Mouse (Mus musculus) midbrain, postnatal 0 days (tissue): ENCODE measurements around the gene Zic1. TPM values are rescaled to one million over a fixed set of nuclear protein-coding genes. Genes with fewer than 3 reads are reported as not detected.

ENCODE experiments used
- ATAC-seq: fragments of 200-750 bp; cut with Nextera tagmentation; 2 replicates; pipeline ENCODE4 v1.8.0; 2017; ENCODE audit warnings: moderate number of reproducible peaks, mild to moderate bottlenecking, moderate TSS enrichment, moderate library complexity; ENCODE audit not compliant: low FRiP score
- DNase-seq: peaks from one replicate; pipeline ENCODE4 v3.0.0-alpha.2; 2015; ENCODE audit warnings: low spot score
- H3K27ac ChIP-seq: fragments of 300-500 bp; sonication (generic); 2 replicates; pipeline ENCODE4 v1.5.1; 2014; ENCODE audit warnings: low read depth, mild to moderate bottlenecking, low read length, mixed read lengths
- H3K27me3 ChIP-seq: fragments of 300-500 bp; sonication (generic); 2 replicates; pipeline ENCODE4 v1.6.1; 2014; ENCODE audit warnings: low read length, control low read depth, mixed read lengths; ENCODE audit not compliant: insufficient read depth
- H3K36me3 ChIP-seq: fragments of 300-500 bp; sonication (generic); 2 replicates; pipeline ENCODE4 v1.6.1; 2014; ENCODE audit warnings: low read length, control low read depth, mixed read lengths; ENCODE audit not compliant: insufficient read depth
- H3K4me1 ChIP-seq: fragments of 300-500 bp; sonication (generic); 2 replicates; pipeline ENCODE4 v1.6.1; 2014; ENCODE audit warnings: mild to moderate bottlenecking, control low read depth, antibody characterized with exemption, low read length, mixed read lengths; ENCODE audit not compliant: insufficient read depth
- H3K4me2 ChIP-seq: fragments of 300-500 bp; sonication (generic); 2 replicates; pipeline ENCODE4 v1.6.1; 2014; ENCODE audit warnings: low read depth, mild to moderate bottlenecking, low read length, mixed read lengths; ENCODE audit not compliant: poor library complexity, severe bottlenecking
- H3K4me3 ChIP-seq: fragments of 300-500 bp; sonication (generic); 2 replicates; pipeline ENCODE4 v1.5.1; 2014; ENCODE audit warnings: low read depth, mild to moderate bottlenecking, low read length, moderate library complexity
- H3K9ac ChIP-seq: fragments of 300-500 bp; sonication (generic); replicated peaks from 2 replicates; pipeline ENCODE4 v1.6.1; 2014; ENCODE audit warnings: mild to moderate bottlenecking, low read length, moderate library complexity, mixed read lengths; ENCODE audit not compliant: poor library complexity, severe bottlenecking
- H3K9me3 ChIP-seq: fragments of 300-500 bp; sonication (generic); 2 replicates; pipeline ENCODE4 v1.6.1; 2016; ENCODE audit warnings: low read length, control low read depth
- CTCF ChIP-seq: IDR thresholded peaks from 2 replicates; pipeline ENCODE4 v1.5.1; 2016; ENCODE audit warnings: antibody characterized with exemption, mild to moderate bottlenecking
- WGBS: fragments of 180-500 bp; shearing (Covaris S2); extraction: QIAGEN DNeasy Blood & Tissue Kit; methylation state at CpG from one replicate; pipeline ENCODE4 v1.1.7; 2014; 5-methylcytosine and 5-hydroxymethylcytosine counted together
- polyA plus RNA-seq: library from polyadenylated mRNA; unstranded; fragments of >200 nt; fragmentation: Nextera tagmentation; extraction: Ambion mirVana; gene quantifications from 2 replicates; pipeline ENCODE4 v1.2.1, GENCODE M21; 2015
- total RNA-seq: library from RNA; depleted of rRNA; stranded (reverse); fragments of >200 nt; gene quantifications from 2 replicates; pipeline ENCODE4 v1.2.3, GENCODE M21; 2014

The Zic1 gene
- total and polyA plus RNA-seq, 2 experiments from 2014 or later: 8.2 to 146 TPM

DNA sequence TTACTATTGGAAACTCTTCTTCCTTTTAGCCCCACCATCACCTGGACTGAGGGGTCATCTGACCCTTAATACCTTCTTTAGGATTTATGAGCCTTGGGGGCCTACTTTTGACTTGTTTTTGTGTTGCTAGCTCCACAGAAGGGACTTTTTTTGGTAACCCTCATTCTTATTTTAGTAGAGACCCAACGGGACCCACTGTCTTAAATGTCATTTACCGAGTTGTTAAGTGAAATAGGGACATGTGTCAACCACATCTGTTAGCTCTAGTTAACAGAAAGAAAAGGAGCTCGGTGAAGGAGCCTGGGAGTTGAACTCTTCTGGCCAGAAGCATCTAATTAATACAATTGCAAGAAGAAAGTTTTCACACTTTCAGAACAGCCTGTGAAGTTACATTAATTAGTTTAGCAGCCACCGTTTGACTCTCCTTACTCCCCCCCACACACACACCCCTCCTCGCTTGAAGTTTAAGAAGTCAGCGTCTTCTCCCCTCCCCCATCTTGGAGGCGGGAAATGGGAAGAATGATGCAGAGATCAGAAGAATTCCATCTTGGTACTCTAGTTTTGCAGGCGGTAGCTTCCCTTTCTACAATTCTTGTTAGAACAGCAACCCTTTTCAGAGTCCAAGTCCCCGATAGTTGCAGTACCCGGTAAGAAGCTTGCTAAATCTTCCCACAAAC is 14.3 kb upstream of the Zic1 start:
- H3K27me3 ChIP-seq: peaks cover 58% of the 10 kb centered on the region
- DNase-seq: no peak
- 10% methylated on average over 10 of the region's 10 CpGs for WGBS

DNA sequence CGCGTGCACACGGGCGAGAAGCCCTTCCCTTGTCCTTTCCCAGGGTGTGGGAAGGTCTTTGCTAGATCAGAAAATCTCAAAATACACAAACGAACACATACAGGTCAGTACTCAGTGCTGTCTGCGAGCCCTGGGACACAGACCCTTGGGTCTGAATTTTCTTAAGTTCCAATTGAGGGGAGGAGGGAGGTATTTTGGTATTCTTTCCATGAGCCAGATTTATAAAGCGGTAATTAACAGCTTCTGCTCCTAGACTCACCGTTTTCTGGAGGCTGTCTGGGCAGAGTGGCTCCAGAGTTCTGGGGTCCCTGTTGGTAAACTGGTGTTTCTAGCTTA is 13.7 kb upstream of the Zic1 start:
- ATAC-seq (no peak), DNase-seq (no peak)
- 8% methylated on average over 8 of the region's 8 CpGs for WGBS
- Histone ChIP-seq H3K9me3 (no peaks in the 10 kb centered on the region), H3K4me2 (peak overlapping the region; percentile 40), H3K27ac (peak overlapping the region; percentile 69), H3K4me1 (no peaks in the 10 kb centered on the region), H3K9ac (peak overlapping the region; percentile 15; the same call in 1 of the 2 replicates), H3K27me3 (peaks cover 56% of the 10 kb centered on the region), H3K36me3 (no peaks in the 10 kb centered on the region), H3K4me3 (peak overlapping the region; percentile 19)
- TF ChIP-seq CTCF: no peak

More for the DNA sequence above, 14.3 kb upstream of the Zic1 start:
- ATAC-seq: no peak
- no peaks in the 10 kb centered on the region for H3K9me3 ChIP-seq
- no peaks in the 10 kb centered on the region for H3K4me1 ChIP-seq
- peak overlapping the region; percentile 40 for H3K4me2 ChIP-seq
- H3K36me3 ChIP-seq: no peaks in the 10 kb centered on the region
- no peak overlapping the region; the same call in 1 of the 2 replicates for H3K4me3 ChIP-seq
- 0 out of 2 replicates have a peak overlapping the region, but pooled peaks have one; percentile 5 for H3K9ac ChIP-seq
- H3K27ac ChIP-seq: peak overlapping the region; percentile 69
- TF ChIP-seq CTCF: no peak

DNA sequence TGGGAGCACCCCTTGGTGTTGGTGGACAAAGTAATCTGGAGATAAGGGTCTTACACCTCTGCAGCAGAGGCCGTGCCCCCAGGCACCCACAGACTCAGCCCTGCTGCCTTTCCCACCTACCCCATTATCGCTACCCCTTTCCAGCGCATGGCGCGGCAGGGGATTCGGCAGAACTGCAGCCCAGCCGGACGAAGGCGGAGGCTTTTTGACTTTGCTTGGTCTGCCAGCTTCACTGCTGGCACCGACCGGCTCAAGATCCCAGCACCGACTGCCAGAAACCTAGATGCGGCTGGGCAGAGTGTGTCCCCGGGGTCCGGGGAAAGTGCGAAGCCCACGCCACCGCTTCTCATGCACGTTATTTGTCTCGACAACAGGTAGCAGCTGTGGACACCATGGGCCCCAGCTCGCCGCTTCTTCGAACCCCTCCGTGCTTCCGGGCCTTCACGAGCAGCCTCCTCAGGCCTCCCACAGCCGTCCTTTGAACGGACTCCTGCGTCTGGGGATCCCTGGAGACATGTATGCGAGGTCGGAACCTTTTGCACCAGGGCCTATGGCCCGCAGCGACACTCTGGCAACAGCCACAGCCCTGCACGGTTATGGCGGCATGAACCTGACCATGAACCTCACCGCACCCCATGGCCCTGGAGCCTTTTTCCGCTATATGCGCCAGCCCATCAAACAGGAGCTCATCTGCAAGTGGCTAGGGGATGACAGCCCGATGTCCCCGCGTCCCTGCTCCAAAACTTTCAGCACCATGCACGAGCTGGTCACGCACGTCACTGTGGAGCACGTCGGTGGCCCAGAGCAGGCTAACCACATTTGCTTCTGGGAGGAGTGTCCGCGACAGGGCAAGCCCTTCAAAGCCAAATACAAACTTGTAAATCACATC is 13.0 kb upstream of the Zic1 start:
- DNase-seq: peak; percentile 77

DNA sequence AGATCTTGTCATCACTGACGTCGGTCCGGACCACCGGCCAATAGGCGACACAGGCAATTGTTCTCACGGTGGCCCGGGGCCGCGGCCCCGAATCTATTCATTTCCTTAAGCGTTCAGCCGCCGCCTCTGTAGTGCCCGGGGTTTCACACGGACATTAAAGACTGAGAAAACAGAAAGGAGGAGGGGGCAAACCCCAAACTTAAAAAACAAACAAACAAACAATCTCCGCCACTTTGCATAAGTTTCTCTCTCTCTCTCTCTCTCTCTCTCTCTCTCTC is 12.2 kb upstream of the Zic1 start:
- Histone ChIP-seq H3K9ac (no peak overlapping the region), H3K4me1 (no peaks in the 10 kb centered on the region), H3K27ac (peak overlapping the region; percentile 69; the same call in 1 of the 2 replicates), H3K36me3 (no peaks in the 10 kb centered on the region), H3K4me3 (no peak overlapping the region), H3K27me3 (peaks cover 57% of the 10 kb centered on the region), H3K9me3 (no peaks in the 10 kb centered on the region), H3K4me2 (peak overlapping the region; percentile 40)
- peak; percentile 91 for DNase-seq
- ATAC-seq: no peak
- 3% methylated on average over 16 of the region's 16 CpGs for WGBS
- TF ChIP-seq CTCF: no peak

More for the DNA sequence above, 13.0 kb upstream of the Zic1 start:
- no peaks in the 10 kb centered on the region for H3K36me3 ChIP-seq
- H3K27ac ChIP-seq: peak overlapping the region; percentile 69
- H3K4me1 ChIP-seq: no peaks in the 10 kb centered on the region
- H3K9me3 ChIP-seq: no peaks in the 10 kb centered on the region
- H3K4me3 ChIP-seq: peak overlapping the region; percentile 19
- H3K9ac ChIP-seq: peak overlapping the region; percentile 33
- H3K27me3 ChIP-seq: peaks cover 57% of the 10 kb centered on the region
- peak overlapping the region; percentile 40 for H3K4me2 ChIP-seq
- no peak for TF ChIP-seq CTCF
- WGBS: 3% methylated on average over 47 of the region's 48 CpGs
- ATAC-seq: peak; percentile 21; the same call in 1 of the 2 replicates

DNA sequence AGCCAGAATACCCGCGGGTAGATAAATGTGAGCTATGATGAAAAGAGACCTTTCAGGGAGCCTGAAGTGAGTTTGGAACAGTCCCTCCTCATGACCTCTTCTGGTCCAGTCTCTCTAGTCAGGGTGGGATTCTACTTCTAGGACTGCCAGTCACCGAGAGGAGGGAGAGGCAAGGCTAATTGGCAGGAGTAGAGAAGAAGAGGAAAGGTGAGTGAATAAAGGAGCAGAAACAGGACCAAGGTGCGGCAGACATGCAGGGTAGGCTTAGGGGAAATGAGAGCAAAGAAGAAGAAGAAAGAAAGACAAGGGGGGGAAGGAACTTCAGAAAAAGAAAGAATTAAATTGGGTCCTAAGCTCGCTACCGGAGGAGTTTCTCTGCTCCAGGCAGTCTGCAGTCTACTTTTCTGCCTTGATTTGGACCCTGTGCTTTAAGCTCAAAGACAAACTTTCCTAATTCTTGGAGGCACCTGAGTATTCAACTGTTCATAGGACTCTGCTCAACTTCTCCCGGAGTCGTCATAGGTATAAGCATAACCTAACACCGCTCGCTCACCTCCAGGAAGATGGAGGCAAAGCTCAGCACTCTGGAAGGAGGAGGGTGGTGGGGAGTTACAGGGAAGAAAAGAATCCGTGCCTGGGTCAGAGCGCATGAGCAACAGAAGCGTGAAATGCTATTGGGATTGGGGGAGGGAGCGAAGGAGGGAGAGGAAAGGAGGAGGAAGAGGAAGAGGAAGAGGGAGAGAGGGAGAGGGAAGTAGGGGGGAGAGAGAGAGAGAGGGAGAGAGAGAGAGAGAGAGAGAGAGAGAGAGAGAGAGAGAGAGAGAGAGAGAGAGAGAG is 11.6 kb upstream of the Zic1 start:
- H3K9me3 ChIP-seq: no peaks in the 10 kb centered on the region
- peak overlapping the region; percentile 40; the same call in 1 of the 2 replicates for H3K4me2 ChIP-seq
- no peaks in the 10 kb centered on the region for H3K4me1 ChIP-seq
- H3K4me3 ChIP-seq: no peak overlapping the region
- no peak for TF ChIP-seq CTCF
- ATAC-seq (no peak), DNase-seq (no peak)
- peaks cover 59% of the 10 kb centered on the region for H3K27me3 ChIP-seq
- 6% methylated on average over 14 of the region's 14 CpGs for WGBS
- H3K27ac ChIP-seq: peak overlapping the region; percentile 32; the same call in 1 of the 2 replicates
- no peak overlapping the region for H3K9ac ChIP-seq
- H3K36me3 ChIP-seq: no peaks in the 10 kb centered on the region
